Mouse (Mus musculus) hindbrain, embryonic 15.5 days (tissue): ENCODE measurements around the gene Adh7. TPM values are rescaled to one million over a fixed set of nuclear protein-coding genes. Genes with fewer than 3 reads are reported as not detected.
A peak's percentile ranks its signal among the peaks of the same experiment; 100 is the strongest.

ENCODE experiments used
- ATAC-seq: fragments of 200-750 bp; cut with Nextera tagmentation; 2 replicates; pipeline ENCODE4 v1.8.0; 2017; ENCODE audit warnings: low read depth, moderate number of reproducible peaks, moderate TSS enrichment; ENCODE audit not compliant: low FRiP score
- H3K27ac ChIP-seq: fragments of 300-500 bp; sonication (generic); replicated peaks from 2 replicates; pipeline ENCODE4 v1.5.1; 2015; ENCODE audit warnings: mild to moderate bottlenecking, inconsistent platforms
- H3K27me3 ChIP-seq: fragments of 300-500 bp; sonication (generic); 2 replicates; pipeline ENCODE4 v1.6.1; 2015; ENCODE audit warnings: control low read depth, inconsistent platforms
- H3K36me3 ChIP-seq: fragments of 300-500 bp; sonication (generic); 2 replicates; pipeline ENCODE4 v1.6.1; 2015; ENCODE audit warnings: control low read depth, inconsistent platforms
- H3K4me1 ChIP-seq: fragments of 300-500 bp; sonication (generic); replicated peaks from 2 replicates; pipeline ENCODE4 v1.6.1; 2015; ENCODE audit warnings: control low read depth, inconsistent platforms
- H3K4me2 ChIP-seq: fragments of 300-500 bp; sonication (generic); 2 replicates; pipeline ENCODE4 v1.6.1; 2015; ENCODE audit warnings: moderate library complexity, mild to moderate bottlenecking, inconsistent platforms
- H3K4me3 ChIP-seq: fragments of 300-500 bp; sonication (generic); 2 replicates; pipeline ENCODE4 v1.5.1; 2015; ENCODE audit warnings: mild to moderate bottlenecking, inconsistent platforms
- H3K9ac ChIP-seq: fragments of 300-500 bp; sonication (generic); 2 replicates; pipeline ENCODE4 v1.6.1; 2015; ENCODE audit warnings: inconsistent platforms
- H3K9me3 ChIP-seq: fragments of 300-500 bp; sonication (generic); 2 replicates; pipeline ENCODE4 v1.6.1; 2016; ENCODE audit warnings: control low read depth, inconsistent platforms
- WGBS: fragments of 180-500 bp; shearing (Covaris S2); methylation state at CpG from one replicate; pipeline ENCODE4 v1.1.7; 2015; 5-methylcytosine and 5-hydroxymethylcytosine counted together
- polyA plus RNA-seq: library from polyadenylated mRNA; unstranded; fragments of >200 nt; fragmentation: Nextera tagmentation; extraction: Ambion mirVana; gene quantifications from 2 replicates; pipeline ENCODE4 v1.2.1, GENCODE M21; 2015

Gene Adh7
- polyA plus RNA-seq, 1 experiment from 2014 or later, result 0.62 TPM

DNA sequence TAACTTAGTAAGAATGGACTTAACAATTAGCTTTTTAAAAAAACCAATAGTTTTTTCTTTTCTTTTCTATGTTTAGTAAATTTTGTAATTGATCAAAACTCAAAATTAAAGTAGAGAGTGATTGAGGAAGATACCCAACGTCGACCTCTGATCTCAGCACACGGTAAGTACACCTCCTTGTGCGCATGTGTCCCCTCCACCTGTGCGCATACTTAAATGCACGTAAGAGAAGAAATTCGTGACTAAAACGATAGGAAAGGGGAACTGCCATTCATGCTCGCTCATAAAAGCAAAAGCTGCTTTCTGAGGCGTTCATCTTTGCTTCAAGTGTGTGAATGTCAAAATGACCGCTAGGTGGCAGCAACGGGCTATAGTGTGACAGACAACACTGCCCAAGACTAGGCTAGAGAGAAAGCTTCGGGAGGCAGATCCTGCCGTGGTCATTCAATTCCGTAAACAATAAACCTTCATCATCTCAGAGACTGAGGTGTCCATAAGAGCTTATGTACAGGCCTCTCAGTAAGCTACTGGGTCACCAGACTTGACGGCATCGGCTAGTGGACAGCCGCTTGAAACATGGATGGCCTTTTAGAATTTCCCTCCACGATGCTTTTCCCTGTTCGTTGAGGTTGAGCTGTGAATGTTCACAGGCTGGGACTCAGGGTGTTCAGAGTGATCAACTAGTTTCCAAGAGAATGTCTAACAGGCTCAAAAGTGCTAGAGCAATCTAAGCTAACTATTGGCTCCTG, 19.4 kb upstream of the Adh7 start:
- 23% methylated on average over 20 of the region's 20 CpGs for WGBS
- peaks cover 4% of the 10 kb centered on the region; the same call in 1 of the 2 replicates for H3K4me1 ChIP-seq
- H3K36me3 ChIP-seq, result no peaks in the 10 kb centered on the region
- H3K4me3 ChIP-seq, result peak overlapping the region; percentile 35
- H3K27me3 ChIP-seq, result no peaks in the 10 kb centered on the region
- ATAC-seq, result peak; percentile 95
- H3K9me3 ChIP-seq, result no peaks in the 10 kb centered on the region
- peak overlapping the region; percentile 54; the same call in 1 of the 2 replicates for H3K27ac ChIP-seq
- peak overlapping the region; percentile 61 for H3K4me2 ChIP-seq
- peak overlapping the region; percentile 56 for H3K9ac ChIP-seq

DNA sequence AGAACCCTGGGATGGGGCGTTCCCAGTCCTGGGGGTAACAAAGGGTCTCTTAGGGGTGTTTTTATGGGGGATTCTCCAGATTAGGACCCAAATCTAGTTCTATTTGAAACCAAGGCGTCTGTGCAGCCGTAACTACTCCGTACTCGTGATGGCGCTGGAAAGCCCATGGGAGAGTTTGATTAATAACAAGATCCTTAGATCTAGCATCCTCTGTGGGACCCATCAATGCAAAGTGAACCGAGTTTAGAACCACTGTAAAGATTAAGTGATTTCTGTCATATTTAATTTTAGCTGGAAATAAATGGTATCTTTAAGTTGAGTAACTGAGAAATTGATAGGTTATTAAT, 18.9 kb upstream of the Adh7 start:
- ATAC-seq, result no peak; the same call in 1 of the 2 replicates
- no peaks in the 10 kb centered on the region for H3K9me3 ChIP-seq
- H3K4me1 ChIP-seq, result peaks cover 4% of the 10 kb centered on the region; the same call in 1 of the 2 replicates
- no peaks in the 10 kb centered on the region for H3K36me3 ChIP-seq
- H3K9ac ChIP-seq, result peak overlapping the region; percentile 56; the same call in 1 of the 2 replicates
- no peaks in the 10 kb centered on the region for H3K27me3 ChIP-seq
- peak overlapping the region; percentile 54; the same call in 1 of the 2 replicates for H3K27ac ChIP-seq
- WGBS, result 62% methylated on average over 7 of the region's 7 CpGs
- H3K4me3 ChIP-seq, result peak overlapping the region; percentile 35; the same call in 1 of the 2 replicates
- peak overlapping the region; percentile 61 for H3K4me2 ChIP-seq

DNA sequence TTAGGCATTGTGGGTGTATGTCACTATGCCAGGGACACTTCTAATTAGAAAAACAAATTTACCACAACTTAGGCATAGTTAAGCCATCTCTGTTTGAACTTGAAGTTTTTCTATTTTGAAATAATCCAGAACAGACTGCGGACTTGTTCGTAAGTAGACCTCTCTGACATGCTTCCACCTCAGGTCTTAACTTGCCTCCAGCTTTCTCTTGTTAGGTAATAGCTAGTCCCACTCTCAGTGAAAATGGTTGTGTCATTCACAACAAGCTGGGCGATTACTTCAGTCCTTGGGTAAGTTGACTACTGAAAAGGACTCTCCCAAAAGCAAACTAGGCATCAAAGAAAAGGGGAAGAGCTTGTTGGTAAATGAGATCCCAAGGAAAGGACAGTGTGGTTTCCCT, 8.7 kb upstream of the Adh7 start:
- Histone ChIP-seq H3K4me2 (no peak overlapping the region), H3K4me3 (no peak overlapping the region), H3K9me3 (no peaks in the 10 kb centered on the region), H3K9ac (no peak overlapping the region), H3K27me3 (no peaks in the 10 kb centered on the region), H3K27ac (no peak overlapping the region), H3K4me1 (no peaks in the 10 kb centered on the region), H3K36me3 (no peaks in the 10 kb centered on the region)
- no peak for ATAC-seq
- 92% methylated on average over 3 of the region's 3 CpGs for WGBS

DNA sequence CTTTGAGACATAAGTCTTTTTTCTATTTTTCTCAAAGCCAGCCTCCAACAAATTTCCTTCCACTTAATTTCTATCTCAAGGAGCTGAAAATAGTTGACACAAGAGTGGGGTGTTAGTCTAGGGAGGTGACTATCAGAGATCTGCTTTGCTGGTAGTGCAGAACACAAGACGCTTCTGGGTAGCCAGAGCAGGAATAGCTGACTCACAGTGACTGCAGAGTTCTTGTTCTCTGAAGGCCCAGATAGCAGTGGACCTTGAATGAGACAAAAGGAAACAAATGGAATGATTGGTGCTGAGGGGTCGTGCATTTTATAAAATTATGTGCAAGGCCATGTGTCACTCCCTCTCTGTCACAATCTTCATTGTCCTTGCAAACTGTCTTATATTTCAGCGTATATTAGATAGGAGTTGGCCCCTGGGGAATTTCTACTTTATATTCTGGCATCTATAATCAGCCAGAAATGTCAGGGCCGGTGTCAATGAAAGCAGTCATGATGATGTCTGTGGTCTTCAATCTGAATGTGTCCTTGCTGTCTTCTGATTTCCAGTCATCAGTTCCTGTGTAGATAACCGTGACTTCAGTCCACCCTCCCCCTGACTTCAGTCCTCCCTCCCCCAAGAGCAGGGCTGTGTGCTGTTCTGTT, 7.0 kb upstream of the Adh7 start:
- WGBS, result 72% methylated on average over 5 of the region's 5 CpGs
- no peak overlapping the region for H3K4me2 ChIP-seq
- no peaks in the 10 kb centered on the region for H3K9me3 ChIP-seq
- H3K27ac ChIP-seq, result no peak overlapping the region
- no peaks in the 10 kb centered on the region for H3K36me3 ChIP-seq
- H3K9ac ChIP-seq, result no peak overlapping the region
- H3K4me3 ChIP-seq, result no peak overlapping the region
- H3K27me3 ChIP-seq, result no peaks in the 10 kb centered on the region
- no peak for ATAC-seq
- H3K4me1 ChIP-seq, result peaks cover 3% of the 10 kb centered on the region; the same call in 1 of the 2 replicates

DNA sequence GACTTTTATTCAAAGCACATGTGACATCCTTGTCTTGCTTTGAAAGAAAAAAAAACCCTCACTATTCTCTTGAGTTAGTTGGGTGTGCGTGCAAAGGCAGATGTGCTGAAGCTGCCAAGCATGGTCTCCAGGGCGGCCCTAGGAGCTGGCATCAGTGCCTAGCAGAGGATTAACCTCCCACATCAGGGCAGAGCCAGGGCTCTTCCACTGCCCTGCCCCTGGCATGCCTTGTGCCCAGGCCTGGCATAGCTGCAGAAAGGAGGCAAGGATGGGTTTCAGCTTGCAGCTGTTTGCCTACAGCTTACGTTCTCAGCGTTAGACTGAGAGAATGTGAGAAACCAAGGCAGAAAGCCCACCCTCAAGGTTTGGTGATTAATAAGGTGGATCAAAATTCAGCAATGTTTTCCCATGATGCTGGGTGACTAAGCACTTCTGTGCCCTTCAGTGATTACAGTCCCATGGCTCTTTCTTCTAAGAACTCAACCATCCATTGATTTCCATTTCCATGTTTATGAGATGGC, 5.1 kb upstream of the Adh7 start:
- Histone ChIP-seq H3K9ac (no peak overlapping the region), H3K9me3 (no peaks in the 10 kb centered on the region), H3K4me1 (peaks cover 3% of the 10 kb centered on the region; the same call in 1 of the 2 replicates), H3K4me2 (no peak overlapping the region), H3K27ac (no peak overlapping the region), H3K36me3 (no peaks in the 10 kb centered on the region), H3K4me3 (no peak overlapping the region), H3K27me3 (no peaks in the 10 kb centered on the region)
- no peak for ATAC-seq
- 88% methylated on average over 4 of the region's 4 CpGs for WGBS

DNA sequence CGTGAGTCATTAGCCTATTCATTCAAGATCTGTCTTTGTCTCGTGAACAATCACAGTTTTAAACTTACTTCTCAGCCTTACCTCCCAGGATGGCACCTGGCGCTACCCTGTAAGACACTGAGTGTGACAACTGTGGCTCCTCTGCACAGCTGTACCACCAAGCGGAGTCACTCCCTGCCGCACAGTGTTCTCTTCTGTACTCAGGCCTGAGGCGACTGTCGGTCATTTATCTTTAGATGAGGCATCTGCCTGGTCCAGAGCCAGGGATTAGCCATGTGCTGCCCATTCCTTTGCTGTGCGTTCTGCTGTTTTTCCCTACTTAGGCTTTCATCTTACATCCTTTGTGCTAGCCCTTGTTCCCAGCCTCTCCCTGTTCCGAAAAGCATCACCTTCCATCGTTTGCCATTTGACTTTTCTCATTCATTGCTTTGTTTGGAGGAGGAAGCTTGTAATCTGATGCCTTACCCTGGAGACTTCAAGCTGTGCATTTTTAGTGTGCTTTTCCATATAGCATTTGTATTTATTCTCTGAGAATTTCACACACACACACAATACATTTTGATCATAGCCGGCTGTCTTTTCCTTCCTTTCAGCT, 2.1 kb upstream of the Adh7 start:
- no peaks in the 10 kb centered on the region for H3K36me3 ChIP-seq
- H3K4me1 ChIP-seq, result peaks cover 3% of the 10 kb centered on the region; the same call in 1 of the 2 replicates
- 24% methylated on average over 11 of the region's 11 CpGs for WGBS
- H3K27me3 ChIP-seq, result no peaks in the 10 kb centered on the region
- no peak for ATAC-seq
- no peak overlapping the region for H3K4me3 ChIP-seq
- H3K9me3 ChIP-seq, result no peaks in the 10 kb centered on the region
- H3K4me2 ChIP-seq, result no peak overlapping the region
- no peak overlapping the region for H3K9ac ChIP-seq
- H3K27ac ChIP-seq, result no peak overlapping the region

DNA sequence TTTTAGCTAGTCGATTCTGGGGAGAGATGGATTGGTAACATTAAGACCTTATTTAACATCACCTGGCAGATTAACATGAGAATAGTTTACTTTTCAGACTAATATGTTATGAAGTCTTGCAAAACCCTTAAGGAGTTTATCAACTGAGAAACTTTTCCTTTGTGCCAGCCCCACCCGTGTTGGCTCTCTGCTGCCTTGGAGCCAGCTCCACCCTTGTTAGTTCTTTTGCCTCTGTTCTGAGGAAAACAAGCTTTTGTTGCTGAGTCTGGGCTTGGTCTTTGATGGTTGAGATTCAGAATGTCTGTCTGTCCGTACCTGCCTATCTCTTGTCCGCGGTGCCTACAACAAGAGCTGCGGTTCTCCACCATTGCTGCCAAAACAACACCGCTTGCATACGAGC, 1.5 kb upstream of the Adh7 start:
- Histone ChIP-seq H3K36me3 (no peaks in the 10 kb centered on the region), H3K4me3 (no peak overlapping the region), H3K27ac (no peak overlapping the region), H3K9ac (no peak overlapping the region), H3K9me3 (no peaks in the 10 kb centered on the region), H3K4me1 (peaks cover 3% of the 10 kb centered on the region; the same call in 1 of the 2 replicates), H3K4me2 (no peak overlapping the region), H3K27me3 (no peaks in the 10 kb centered on the region)
- 78% methylated on average over 8 of the region's 8 CpGs for WGBS
- ATAC-seq, result no peak

DNA sequence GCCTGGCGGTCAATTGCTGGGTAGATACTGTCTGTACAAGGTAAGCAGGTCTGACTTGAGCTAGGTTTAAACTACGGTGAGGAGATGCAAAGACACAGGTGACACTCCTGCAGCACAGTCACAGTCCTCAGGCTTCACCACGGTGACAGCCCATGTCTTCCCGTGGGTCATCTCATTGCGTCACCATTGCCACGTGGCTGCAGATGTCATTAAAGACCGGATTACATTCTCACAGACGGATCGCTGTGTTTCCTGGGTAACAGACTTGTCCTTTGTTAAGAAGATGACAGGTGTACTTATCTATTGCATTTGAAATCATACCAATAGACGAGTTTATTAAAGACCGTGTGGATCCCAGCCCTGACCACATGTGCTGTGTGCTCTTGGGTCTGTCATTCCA, 3.6 kb downstream of the Adh7 start:
- Histone ChIP-seq H3K9me3 (no peaks in the 10 kb centered on the region), H3K4me2 (no peak overlapping the region), H3K4me1 (no peaks in the 10 kb centered on the region), H3K36me3 (no peaks in the 10 kb centered on the region), H3K9ac (no peak overlapping the region), H3K27me3 (no peaks in the 10 kb centered on the region), H3K4me3 (no peak overlapping the region), H3K27ac (no peak overlapping the region)
- 67% methylated on average over 11 of the region's 11 CpGs for WGBS
- ATAC-seq, result no peak

DNA sequence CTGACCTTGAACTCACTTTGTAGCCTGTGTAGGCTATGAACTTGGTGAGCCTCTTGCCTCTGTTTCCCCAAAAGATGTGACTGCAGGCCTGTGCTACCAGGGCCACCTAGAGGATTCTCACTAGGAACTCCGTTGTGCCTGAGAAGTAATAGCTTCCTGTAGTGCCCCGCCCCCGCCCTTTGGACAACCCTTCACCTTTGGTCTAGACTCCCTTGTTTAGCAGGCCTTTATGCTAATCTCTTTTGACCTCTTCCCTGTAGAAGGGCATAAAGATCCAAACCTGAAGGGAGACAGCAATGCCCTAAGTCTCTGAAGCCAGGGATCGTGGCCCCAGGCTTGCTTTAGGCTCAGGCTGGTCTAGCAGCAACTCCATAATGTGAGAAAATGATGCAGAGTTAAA, 5.0 kb downstream of the Adh7 start:
- Histone ChIP-seq H3K27me3 (no peaks in the 10 kb centered on the region), H3K9me3 (no peaks in the 10 kb centered on the region), H3K4me2 (no peak overlapping the region), H3K9ac (no peak overlapping the region), H3K4me3 (no peak overlapping the region), H3K27ac (no peak overlapping the region), H3K4me1 (no peaks in the 10 kb centered on the region), H3K36me3 (no peaks in the 10 kb centered on the region)
- 75% methylated on average over 4 of the region's 4 CpGs for WGBS
- ATAC-seq, result no peak

DNA sequence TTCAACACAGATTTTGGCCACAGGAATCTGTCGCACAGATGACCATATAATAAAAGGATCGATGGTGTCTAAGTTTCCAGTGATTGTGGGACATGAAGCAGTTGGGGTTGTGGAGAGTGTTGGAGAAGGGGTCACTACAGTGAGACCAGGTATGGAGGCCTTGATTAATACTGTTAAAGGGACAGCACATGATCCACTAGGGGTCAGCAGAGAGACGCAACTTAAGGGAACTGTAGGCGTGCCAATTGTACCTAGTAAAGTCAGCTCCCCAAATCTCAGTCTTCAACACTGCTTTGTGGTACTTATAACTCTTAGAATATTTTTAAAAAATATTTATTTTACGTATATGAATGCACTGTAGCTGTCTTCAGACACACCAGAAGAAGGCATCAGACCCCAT, 5.4 kb downstream of the Adh7 start:
- no peaks in the 10 kb centered on the region for H3K36me3 ChIP-seq
- H3K4me2 ChIP-seq, result no peak overlapping the region
- no peak for ATAC-seq
- no peak overlapping the region for H3K4me3 ChIP-seq
- H3K9ac ChIP-seq, result no peak overlapping the region
- no peak overlapping the region for H3K27ac ChIP-seq
- WGBS, result 63% methylated on average over 5 of the region's 5 CpGs
- no peaks in the 10 kb centered on the region for H3K4me1 ChIP-seq
- no peaks in the 10 kb centered on the region for H3K27me3 ChIP-seq
- no peaks in the 10 kb centered on the region for H3K9me3 ChIP-seq

DNA sequence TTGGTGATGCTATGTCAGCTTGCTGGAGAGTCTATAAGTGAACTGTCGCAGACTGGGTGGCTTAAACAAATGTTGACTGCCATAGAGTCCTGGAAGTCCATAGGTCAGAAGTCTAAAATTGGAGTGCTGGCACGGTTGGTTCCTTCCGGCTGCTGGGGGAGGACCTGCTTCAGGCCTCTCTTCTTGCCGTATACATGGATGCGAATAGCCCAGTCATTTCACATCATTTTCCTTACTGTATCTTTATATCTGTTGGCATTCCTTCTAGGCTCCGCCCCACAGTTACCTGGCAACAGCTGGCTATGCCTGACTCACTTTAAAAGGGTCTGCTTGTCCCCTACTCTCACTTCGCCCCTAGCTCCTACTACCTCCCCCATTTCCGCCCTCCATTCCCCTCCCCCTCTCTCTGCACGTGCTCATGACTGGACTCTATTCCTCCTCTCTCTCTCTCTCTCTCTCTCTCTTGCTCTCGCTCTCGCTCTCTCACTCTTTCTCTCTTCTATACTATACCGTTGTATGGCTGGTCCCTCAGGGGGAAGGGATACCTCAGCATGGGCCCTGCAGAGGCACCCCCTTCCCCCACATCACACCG, 6.9 kb downstream of the Adh7 start:
- no peaks in the 10 kb centered on the region for H3K9me3 ChIP-seq
- H3K27me3 ChIP-seq, result no peaks in the 10 kb centered on the region
- ATAC-seq, result no peak
- no peaks in the 10 kb centered on the region for H3K36me3 ChIP-seq
- 83% methylated on average over 13 of the region's 13 CpGs for WGBS
- no peak overlapping the region for H3K4me3 ChIP-seq
- no peak overlapping the region for H3K27ac ChIP-seq
- no peak overlapping the region for H3K9ac ChIP-seq
- H3K4me2 ChIP-seq, result no peak overlapping the region
- H3K4me1 ChIP-seq, result no peaks in the 10 kb centered on the region

DNA sequence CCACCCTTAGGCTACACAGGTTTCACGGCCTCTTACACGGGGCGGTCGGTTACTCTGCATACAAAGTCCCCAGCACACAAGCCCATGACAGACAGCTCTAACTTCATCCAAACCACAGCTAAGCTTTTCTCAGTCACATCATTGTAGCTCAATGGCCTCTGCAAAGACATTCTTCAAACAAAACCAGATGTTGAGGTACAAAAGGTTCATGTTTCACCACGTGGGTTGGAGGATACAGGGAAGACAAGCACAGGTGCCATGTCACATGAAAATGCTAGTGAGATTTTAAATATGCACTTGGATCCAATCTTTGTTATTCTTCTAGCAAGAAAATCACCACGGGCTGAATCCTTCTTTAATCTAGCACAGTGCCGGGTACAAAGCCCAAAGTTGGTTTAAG, 7.8 kb downstream of the Adh7 start:
- H3K9me3 ChIP-seq, result no peaks in the 10 kb centered on the region
- H3K4me2 ChIP-seq, result no peak overlapping the region
- no peak for ATAC-seq
- no peak overlapping the region for H3K9ac ChIP-seq
- WGBS, result 64% methylated on average over 6 of the region's 7 CpGs
- no peak overlapping the region for H3K27ac ChIP-seq
- no peaks in the 10 kb centered on the region for H3K36me3 ChIP-seq
- H3K27me3 ChIP-seq, result no peaks in the 10 kb centered on the region
- H3K4me1 ChIP-seq, result no peaks in the 10 kb centered on the region
- H3K4me3 ChIP-seq, result no peak overlapping the region
